Mouse (Mus musculus): ENCODE results near the gene Nop53. TPM values are rescaled to one million over a fixed set of nuclear protein-coding genes. Genes with fewer than 3 reads are reported as not detected.
"Not testable (repeated sequence)": the region's sequence is repeated elsewhere in the genome, so short reads cannot be mapped to it uniquely, and the experiment has no call there.

Gene Nop53
- total RNA-seq, 1 experiment from 2014 or later: 174 TPM

GRCm38 (mm10) chr7:15918371-15918770, 27.5 kb downstream of the Nop53 start:
- no peak for DNase-seq

GRCm38 (mm10) chr7:15916996-15917395, 28.9 kb downstream of the Nop53 start:
- DNase-seq: no peak

- no peak for DNase-seq
Measured at GRCm38 (mm10) chr7:15916134-15916723, 29.6 kb downstream of the Nop53 start.

- not testable (repeated sequence) for DNase-seq
Measured at GRCm38 (mm10) chr7:15915695-15916094, 30.2 kb downstream of the Nop53 start.

- no peak for DNase-seq
Measured at GRCm38 (mm10) chr7:15914751-15915150, 31.1 kb downstream of the Nop53 start.

GRCm38 (mm10) chr7:15914252-15914651, 31.6 kb downstream of the Nop53 start:
- no peak for DNase-seq

- DNase-seq: peak; percentile 74
Measured at GRCm38 (mm10) chr7:15912183-15912582, 33.7 kb downstream of the Nop53 start.

- no peak for DNase-seq
Measured at GRCm38 (mm10) chr7:15910521-15910920, 35.4 kb downstream of the Nop53 start.

- no peak for DNase-seq
Measured at GRCm38 (mm10) chr7:15907971-15908590, 37.8 kb downstream of the Nop53 start.

- DNase-seq: no peak
Measured at GRCm38 (mm10) chr7:15906602-15907001, 39.3 kb downstream of the Nop53 start.

GRCm38 (mm10) chr7:15905861-15906260, 40.0 kb downstream of the Nop53 start:
- DNase-seq: no peak

GRCm38 (mm10) chr7:15901366-15902048, 44.4 kb downstream of the Nop53 start:
- no peak for DNase-seq

- no peak for DNase-seq
Measured at GRCm38 (mm10) chr7:15894251-15894650, 51.6 kb downstream of the Nop53 start.

Other genes with a start within 250 kb of the Nop53 start
- not detected in 2 replicates for gene Obox5, start 195.9 kb downstream of the Nop53 start, total RNA-seq (2021)
- not detected in 2 replicates for gene Obox6, start 106.4 kb downstream of the Nop53 start, total RNA-seq (2021)
- not detected in 2 replicates for gene Crx, start 66.1 kb downstream of the Nop53 start, total RNA-seq (2021)
- gene Crxos, start 63.5 kb downstream of the Nop53 start, total RNA-seq (2021): not detected in 2 replicates
- 156 and 160 TPM in 2 replicates for gene Selenow, start 23.7 kb downstream of the Nop53 start, total RNA-seq (2021)
- gene Ehd2, start 21.5 kb upstream of the Nop53 start, total RNA-seq (2021): 38.3 and 41.0 TPM in 2 replicates
- 14.0 and 22.5 TPM in 2 replicates for gene Bicra, start 101.8 kb upstream of the Nop53 start, total RNA-seq (2021)
- 0.21 TPM in 1 of 2 replicates, not detected in the other for gene Zfp541, start 115.7 kb upstream of the Nop53 start, total RNA-seq (2021)
- 137 and 149 TPM in 2 replicates for gene Napa, start 152.4 kb upstream of the Nop53 start, total RNA-seq (2021)
- gene Kptn, start 173.8 kb upstream of the Nop53 start, total RNA-seq (2021): 20.4 and 26.7 TPM in 2 replicates
- gene Slc8a2, start 183.8 kb upstream of the Nop53 start, total RNA-seq (2021): 2.8 and 3.3 TPM in 2 replicates
- gene Meis3, start 229.0 kb upstream of the Nop53 start, total RNA-seq (2021): 10.9 and 12.9 TPM in 2 replicates